Mouse (Mus musculus) cortical plate, adult 2 months (tissue): Measurements from ENCODE around the gene Fam166a.

ENCODE experiments used
- CTCF ChIP-seq: fragments of 200-500 bp; IDR thresholded peaks from 2 replicates; pipeline ENCODE4 v1.5.1; 2011; ENCODE audit warnings: mild to moderate bottlenecking, control low read depth, low read length; ENCODE audit not compliant: insufficient read depth; ENCODE audit errors: extremely low read depth
- POLR2A ChIP-seq: fragments of 200-500 bp; IDR thresholded peaks from 2 replicates; pipeline ENCODE4 v1.6.1; 2011; ENCODE audit warnings: mild to moderate bottlenecking, low read length, control low read depth; ENCODE audit not compliant: insufficient read depth; ENCODE audit errors: extremely low read depth

DNA sequence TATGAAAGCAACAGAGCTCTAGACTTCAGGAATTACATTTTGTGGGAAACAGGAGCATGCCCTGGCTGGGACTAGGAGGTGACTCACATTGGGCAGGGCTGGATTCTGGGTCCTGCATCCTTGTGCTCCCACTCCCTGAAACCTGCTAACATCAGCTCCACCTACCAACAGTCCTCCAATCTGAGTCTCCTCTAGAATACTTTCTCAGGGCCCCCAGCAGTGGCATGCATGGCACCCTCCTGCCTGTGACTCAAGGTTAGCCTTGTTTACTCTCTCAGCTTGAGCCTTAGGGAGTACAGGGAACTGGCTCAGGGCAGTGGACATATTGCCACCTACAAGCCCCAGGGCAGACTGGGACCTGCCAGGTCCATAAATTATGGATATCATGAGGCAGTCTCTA, 19.6 kb downstream of the Fam166a start:
- TF ChIP-seq CTCF (no peak), POLR2A (no peak)
